Mouse (Mus musculus) embryonic fibroblast, embryonic 13.5 days (primary cell): ENCODE results near the gene Neurl4.

Experiments
- CTCF ChIP-seq: IDR thresholded peaks from 2 replicates; pipeline ENCODE4 v1.5.1; 2011; ENCODE audit warnings: mild to moderate bottlenecking, control low read depth, low read length, moderate library complexity, borderline replicate concordance; ENCODE audit not compliant: insufficient read depth
- POLR2A ChIP-seq: IDR thresholded peaks from 2 replicates; pipeline ENCODE4 v1.6.1; 2011; ENCODE audit warnings: low read depth, mild to moderate bottlenecking, control low read depth, low read length, moderate library complexity

DNA sequence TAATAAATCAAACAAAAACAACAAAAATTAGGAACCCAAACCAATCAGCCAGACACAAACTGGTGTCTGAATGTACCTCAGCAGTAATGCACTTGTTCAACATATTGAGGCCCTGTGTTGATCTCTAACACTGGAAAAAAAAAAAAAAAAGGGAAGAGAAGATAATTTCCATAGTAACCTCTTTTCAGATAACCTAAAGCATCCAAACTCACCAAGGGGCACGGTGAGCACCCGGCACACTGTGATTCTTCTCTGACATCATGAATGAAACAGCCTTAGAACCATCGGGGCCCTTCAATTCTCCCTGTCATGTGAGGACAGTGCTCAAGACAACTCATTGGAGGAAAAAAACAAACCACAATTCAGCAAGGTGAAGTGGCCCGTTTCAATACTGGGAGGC, 28.8 kb downstream of the Neurl4 start:
- TF ChIP-seq CTCF (no peak), POLR2A (no peak)
